Mouse (Mus musculus) liver, embryonic 14.5 days (tissue): ENCODE measurements around the gene Als2cr12. TPM values are rescaled to one million over a fixed set of nuclear protein-coding genes. Genes with fewer than 3 reads are reported as not detected.
"Not testable (repeated sequence)": the region's sequence is repeated elsewhere in the genome, so short reads cannot be mapped to it uniquely, and the experiment has no call there.

Experiments used
- ATAC-seq: fragments of 200-750 bp; cut with Nextera tagmentation; 2 replicates; pipeline ENCODE4 v1.8.0; 2017; ENCODE audit warnings: moderate number of reproducible peaks, mild to moderate bottlenecking, moderate library complexity; ENCODE audit not compliant: insufficient read depth
- DNase-seq, 3 experiments: peaks; one replicate each; pipeline ENCODE4 v3.0.0-alpha.2; 2012 to 2013; ENCODE audit warnings: low read depth in 3 of 3, low spot score in 3 of 3
- H3K27ac ChIP-seq: fragments of 300-500 bp; sonication (generic); 2 replicates; pipeline ENCODE4 v1.5.1; 2014; ENCODE audit warnings: moderate library complexity, mild to moderate bottlenecking, control low read depth, inconsistent platforms
- H3K27me3 ChIP-seq: fragments of 300-500 bp; sonication (generic); 2 replicates; pipeline ENCODE4 v1.6.1; 2014; ENCODE audit warnings: mild to moderate bottlenecking, low read length, moderate library complexity; ENCODE audit not compliant: control insufficient read depth, insufficient read depth
- H3K36me3 ChIP-seq: fragments of 300-500 bp; sonication (generic); replicated peaks from 2 replicates; pipeline ENCODE4 v1.6.1; 2014; ENCODE audit warnings: low read depth; ENCODE audit not compliant: control insufficient read depth, insufficient read depth
- H3K4me1 ChIP-seq, 2 experiments: fragments of 200-500 bp in 1 of 2; fragments of 300-500 bp in 1 of 2; sonication (generic) in 1 of 2; replicated peaks; 2 replicates each; pipeline ENCODE4 v1.6.1; 2012 to 2014; ENCODE audit warnings: antibody characterized with exemption in 1 of 2, inconsistent platforms in 1 of 2, low read length in 1 of 2; ENCODE audit not compliant: control insufficient read depth in 2 of 2, insufficient read depth in 2 of 2
- H3K4me2 ChIP-seq: fragments of 300-500 bp; sonication (generic); 2 replicates; pipeline ENCODE4 v1.6.1; 2014; ENCODE audit warnings: low read depth, mild to moderate bottlenecking, control low read depth, moderate library complexity
- H3K4me3 ChIP-seq, 2 experiments: fragments of 200-500 bp in 1 of 2; fragments of 300-500 bp in 1 of 2; sonication (generic) in 1 of 2; 2 replicates each; pipeline ENCODE4 v1.5.1; 2012 to 2014; ENCODE audit warnings: low read depth in 2 of 2, low read length in 2 of 2, mild to moderate bottlenecking in 2 of 2, control low read depth in 1 of 2, inconsistent platforms in 1 of 2, moderate library complexity in 1 of 2; ENCODE audit not compliant: insufficient read depth in 1 of 2
- H3K9ac ChIP-seq: fragments of 300-500 bp; sonication (generic); replicated peaks from 2 replicates; pipeline ENCODE4 v1.6.1; 2014; ENCODE audit warnings: mild to moderate bottlenecking, control low read depth, moderate library complexity
- H3K9me3 ChIP-seq: fragments of 300-500 bp; sonication (generic); 2 replicates; pipeline ENCODE4 v1.6.1; 2016; ENCODE audit warnings: low read length, mixed read lengths; ENCODE audit not compliant: control insufficient read depth
- CTCF ChIP-seq: IDR thresholded peaks from 2 replicates; pipeline ENCODE4 v1.5.1; 2016; ENCODE audit warnings: antibody characterized with exemption, low read depth, control low read depth
- EP300 ChIP-seq: IDR thresholded peaks from 2 replicates; pipeline ENCODE4 v1.6.1; 2016; ENCODE audit warnings: antibody characterized with exemption, low read depth
- WGBS: fragments of 180-500 bp; shearing (Covaris S2); extraction: QIAGEN DNeasy Blood & Tissue Kit; methylation state at CpG from one replicate; pipeline ENCODE4 v1.1.7; 2014; ENCODE audit not compliant: insufficient replicate concordance; 5-methylcytosine and 5-hydroxymethylcytosine counted together
- polyA plus RNA-seq, 2 experiments: library from polyadenylated mRNA; depleted of rRNA in 1 of 2; stranded (reverse) in 1 of 2; unstranded in 1 of 2; fragments of >200 nt; fragmentation: Nextera tagmentation in 1 of 2; extraction: Ambion mirVana in 1 of 2; gene quantifications; 2 replicates each; pipeline versions ENCODE4 v1.2.1 to v1.2.3; 2012 to 2014

The Als2cr12 gene
- polyA plus RNA-seq (2012; rRNA removed) (not detected in 2 replicates), polyA plus RNA-seq (2014; fragmentation: Nextera tagmentation; extraction: Ambion mirVana) (not detected in 2 replicates)

GRCm38 (mm10) chr1:58695810-58696209, at the start of gene Als2cr12:
Als2cr12 (minus strand) TSS chr1:58695989.
- not testable (repeated sequence) for H3K27me3 ChIP-seq, H3K4me3 ChIP-seq, H3K9ac ChIP-seq, H3K27ac ChIP-seq, ATAC-seq, H3K4me1 ChIP-seq, H3K36me3 ChIP-seq, H3K4me2 ChIP-seq, H3K9me3 ChIP-seq, DNase-seq
- 74% methylated on average over 4 of the region's 4 CpGs for WGBS

GRCm38 (mm10) chr1:58744645-58745044, 48.9 kb upstream of the Als2cr12 start:
- Histone ChIP-seq H3K36me3 (peaks cover 3% of the 10 kb centered on the region; the same call in 1 of the 2 replicates), H3K4me1 (peaks cover 0 to 13% of the 10 kb centered on the region in 2 experiments; a peak in 2 of 4 replicates), H3K4me2 (no peak overlapping the region), H3K27me3 (no peaks in the 10 kb centered on the region), H3K4me3 (no peak overlapping the region), H3K9ac (no peak overlapping the region), H3K27ac (no peak overlapping the region), H3K9me3 (no peaks in the 10 kb centered on the region)
- 74% methylated on average over 7 of the region's 7 CpGs for WGBS
- TF ChIP-seq CTCF: no peak
- no peak for TF ChIP-seq EP300
- no peak for ATAC-seq
- DNase-seq: no peak

- H3K9me3 ChIP-seq: no peaks in the 10 kb centered on the region
- no peaks in the 10 kb centered on the region for H3K27me3 ChIP-seq
- peaks cover 3% of the 10 kb centered on the region; the same call in 1 of the 2 replicates for H3K36me3 ChIP-seq
- TF ChIP-seq CTCF: no peak
- peak; percentile 65 for TF ChIP-seq EP300
- H3K4me2 ChIP-seq: peak overlapping the region; percentile 20
- no peak overlapping the region for H3K27ac ChIP-seq
- no peak overlapping the region for H3K4me3 ChIP-seq
- 15% methylated on average over 6 of the region's 6 CpGs for WGBS
- DNase-seq (peak in 2 of 3 experiments; percentile 24 to 27), ATAC-seq (peak; percentile 62; the same call in 1 of the 2 replicates)
- no peak overlapping the region for H3K9ac ChIP-seq
- H3K4me1 ChIP-seq: peaks cover 0 to 13% of the 10 kb centered on the region in 2 experiments; a peak in 2 of 4 replicates
These were observed 47.5 kb upstream of the Als2cr12 start for GRCm38 (mm10) chr1:58743252-58743651.

- TF ChIP-seq CTCF (no peak), EP300 (no peak)
These were observed 46.8 kb upstream of the Als2cr12 start for GRCm38 (mm10) chr1:58742571-58743021.

GRCm38 (mm10) chr1:58739529-58739928, 43.7 kb upstream of the Als2cr12 start:
- ATAC-seq: no peak
- no peak for DNase-seq
- H3K4me1 ChIP-seq: peaks cover 0 to 13% of the 10 kb centered on the region in 2 experiments; a peak in 2 of 4 replicates
- no peak overlapping the region for H3K4me2 ChIP-seq
- H3K36me3 ChIP-seq: peaks cover 6% of the 10 kb centered on the region
- no peak overlapping the region for H3K4me3 ChIP-seq
- H3K27me3 ChIP-seq: no peaks in the 10 kb centered on the region
- H3K9ac ChIP-seq: no peak overlapping the region
- no peak overlapping the region for H3K27ac ChIP-seq
- TF ChIP-seq CTCF: no peak
- no peak for TF ChIP-seq EP300
- 71% methylated on average over 7 of the region's 7 CpGs for WGBS
- H3K9me3 ChIP-seq: no peaks in the 10 kb centered on the region

More at GRCm38 (mm10) chr1:58742571-58743021, 46.8 kb upstream of the Als2cr12 start:
- WGBS: 16% methylated on average over 5 of the region's 5 CpGs
- Histone ChIP-seq H3K4me2 (no peak overlapping the region; the same call in 1 of the 2 replicates), H3K4me1 (peaks cover 0 to 13% of the 10 kb centered on the region in 2 experiments; a peak in 2 of 4 replicates), H3K27me3 (no peaks in the 10 kb centered on the region), H3K4me3 (no peak overlapping the region), H3K36me3 (peaks cover 3% of the 10 kb centered on the region; the same call in 1 of the 2 replicates), H3K27ac (no peak overlapping the region), H3K9me3 (no peaks in the 10 kb centered on the region), H3K9ac (no peak overlapping the region)
- ATAC-seq: no peak
- DNase-seq: no peak
